Mouse (Mus musculus) lung, postnatal 0 days (tissue): ENCODE data around the gene Crebzf. TPM values are rescaled to one million over a fixed set of nuclear protein-coding genes. Genes with fewer than 3 reads are reported as not detected.

Experiments used
- ATAC-seq: fragments of 200-750 bp; cut with Nextera tagmentation; 2 replicates; pipeline ENCODE4 v1.8.0; 2017; ENCODE audit warnings: moderate library complexity
- DNase-seq: peaks from one replicate; pipeline ENCODE4 v3.0.0-alpha.2; 2016; ENCODE audit warnings: low spot score
- H3K27ac ChIP-seq: fragments of 300-500 bp; sonication (generic); 2 replicates; pipeline ENCODE4 v1.5.1; 2014; ENCODE audit warnings: antibody characterized with exemption, mild to moderate bottlenecking, low read length, mixed read lengths
- H3K27me3 ChIP-seq: fragments of 300-500 bp; sonication (generic); replicated peaks from 2 replicates; pipeline ENCODE4 v1.6.1; 2014; ENCODE audit warnings: low read length, mixed read lengths; ENCODE audit not compliant: insufficient read depth
- H3K36me3 ChIP-seq: fragments of 300-500 bp; sonication (generic); 2 replicates; pipeline ENCODE4 v1.6.1; 2014; ENCODE audit warnings: low read length, mixed read lengths; ENCODE audit not compliant: insufficient read depth
- H3K4me1 ChIP-seq: fragments of 300-500 bp; sonication (generic); 2 replicates; pipeline ENCODE4 v1.6.1; 2014; ENCODE audit warnings: antibody characterized with exemption, low read depth, low read length, mixed read lengths; ENCODE audit not compliant: insufficient read depth
- H3K4me2 ChIP-seq: fragments of 300-500 bp; sonication (generic); replicated peaks from 2 replicates; pipeline ENCODE4 v1.6.1; 2014; ENCODE audit warnings: low read depth, mild to moderate bottlenecking, low read length, moderate library complexity, mixed read lengths
- H3K4me3 ChIP-seq: fragments of 300-500 bp; sonication (generic); 2 replicates; pipeline ENCODE4 v1.5.1; 2014; ENCODE audit warnings: low read depth, low read length
- H3K9ac ChIP-seq: fragments of 300-500 bp; sonication (generic); replicated peaks from 2 replicates; pipeline ENCODE4 v1.6.1; 2014; ENCODE audit warnings: low read depth, mild to moderate bottlenecking
- H3K9me3 ChIP-seq: fragments of 300-500 bp; sonication (generic); 2 replicates; pipeline ENCODE4 v1.6.1; 2016; ENCODE audit warnings: low read length, mixed read lengths
- CTCF ChIP-seq: IDR thresholded peaks from 2 replicates; pipeline ENCODE4 v1.5.1; 2016; ENCODE audit warnings: antibody characterized with exemption, mild to moderate bottlenecking
- EP300 ChIP-seq: IDR thresholded peaks from 2 replicates; pipeline ENCODE4 v1.6.1; 2016; ENCODE audit warnings: antibody characterized with exemption, mild to moderate bottlenecking, control low read depth
- WGBS: fragments of 180-500 bp; shearing (Covaris S2); extraction: QIAGEN DNeasy Blood & Tissue Kit; methylation state at CpG from one replicate; pipeline ENCODE4 v1.1.7; 2014; 5-methylcytosine and 5-hydroxymethylcytosine counted together
- polyA plus RNA-seq: library from polyadenylated mRNA; unstranded; fragments of >200 nt; fragmentation: Nextera tagmentation; extraction: Ambion mirVana; gene quantifications from 2 replicates; pipeline ENCODE4 v1.2.1, GENCODE M21; 2015

The Crebzf gene
- polyA plus RNA-seq: 23.7 and 28.7 TPM in 2 replicates

DNA sequence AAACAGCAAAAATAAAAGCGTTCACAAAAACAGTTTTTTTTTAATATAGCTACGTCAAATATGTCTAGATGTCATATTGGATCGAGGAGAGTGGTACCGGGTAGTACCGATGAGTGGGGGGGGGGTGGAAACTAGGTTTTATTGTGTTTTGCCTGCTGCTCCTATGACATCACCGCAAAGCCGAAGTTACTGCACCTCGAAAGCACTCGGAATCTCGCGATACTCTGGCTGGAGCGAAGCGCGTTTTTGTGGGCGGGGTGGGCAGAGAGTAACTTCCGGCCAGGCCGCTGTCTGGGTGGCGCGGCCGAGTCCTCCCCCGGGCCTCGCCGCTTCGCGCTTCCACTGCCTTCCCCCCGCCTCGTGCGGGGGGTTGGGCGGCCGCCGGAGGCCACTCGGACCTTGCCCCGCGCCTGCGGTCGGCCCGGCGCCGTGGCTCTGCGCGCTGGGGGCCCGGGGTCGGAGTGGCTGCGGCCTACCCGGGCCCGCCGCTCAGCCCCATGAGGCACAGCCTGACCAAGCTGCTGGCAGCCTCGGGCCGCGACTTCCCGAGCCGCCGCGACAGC is at the start of gene Crebzf:
TSS of gene Crebzf (plus strand) at position 212 of the 563 bp plus-strand sequence.
- no peaks in the 10 kb centered on the region; the same call in 1 of the 2 replicates for H3K4me1 ChIP-seq
- DNase-seq (peak; percentile 99), ATAC-seq (peak; percentile 96)
- WGBS: 0% methylated on average over 43 of the region's 54 CpGs
- peak within 1 kb of the TSS; percentile 96 for H3K9ac ChIP-seq
- no peaks in the 10 kb centered on the region for H3K9me3 ChIP-seq
- H3K36me3 ChIP-seq: no peaks in the 10 kb centered on the region
- peak within 1 kb of the TSS; percentile 86 for H3K4me2 ChIP-seq
- H3K27me3 ChIP-seq: no peaks in the 10 kb centered on the region
- peak within 1 kb of the TSS; percentile 99 for H3K27ac ChIP-seq
- peak within 1 kb of the TSS; percentile 99 for H3K4me3 ChIP-seq
- TF ChIP-seq CTCF: no peak
- peak; percentile 87 for TF ChIP-seq EP300

DNA sequence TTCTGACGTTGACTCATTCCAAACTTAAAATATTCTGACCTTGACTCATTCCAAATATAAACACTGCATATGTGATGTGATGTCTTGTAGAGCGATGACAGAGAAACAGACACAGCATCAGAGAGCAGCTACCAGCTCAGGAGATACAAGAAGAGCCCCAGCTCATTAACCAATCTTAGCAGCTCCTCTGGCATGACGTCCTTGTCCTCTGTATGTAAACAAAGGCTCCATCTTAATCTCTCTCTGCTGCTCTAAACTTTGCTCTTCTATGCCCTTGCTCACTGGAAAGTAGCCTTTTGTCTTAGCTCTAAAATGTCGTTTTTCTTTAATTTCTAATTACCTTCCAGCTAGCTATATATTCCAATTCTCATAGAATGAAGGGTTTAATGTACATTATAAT is 47.5 kb upstream of the Crebzf start:
- ATAC-seq (peak; percentile 37), DNase-seq (peak; percentile 18)
- Histone ChIP-seq H3K9ac (no peak overlapping the region), H3K4me3 (no peak overlapping the region), H3K27me3 (no peaks in the 10 kb centered on the region), H3K4me1 (no peaks in the 10 kb centered on the region), H3K9me3 (no peaks in the 10 kb centered on the region), H3K27ac (no peak overlapping the region), H3K36me3 (no peaks in the 10 kb centered on the region), H3K4me2 (no peak overlapping the region)
- TF ChIP-seq EP300: no peak
- no peak for TF ChIP-seq CTCF
- WGBS: 33% methylated on average over 4 of the region's 4 CpGs

- no peaks in the 10 kb centered on the region for H3K4me1 ChIP-seq
- no peaks in the 10 kb centered on the region for H3K27me3 ChIP-seq
- no peak overlapping the region for H3K27ac ChIP-seq
- no peak overlapping the region for H3K9ac ChIP-seq
- ATAC-seq: no peak
- H3K9me3 ChIP-seq: no peaks in the 10 kb centered on the region
- H3K36me3 ChIP-seq: no peaks in the 10 kb centered on the region
- WGBS: 40% methylated on average over 5 of the region's 5 CpGs
- H3K4me2 ChIP-seq: no peak overlapping the region
- H3K4me3 ChIP-seq: no peak overlapping the region
- DNase-seq: no peak
- TF ChIP-seq EP300: no peak
- TF ChIP-seq CTCF: no peak
Measured at GRCm38 (mm10) chr7:90395928-90396327, 46.6 kb upstream of the Crebzf start.

GRCm38 (mm10) chr7:90409934-90410333 is 32.6 kb upstream of the Crebzf start:
- DNase-seq (peak; percentile 86), ATAC-seq (peak; percentile 43)
- H3K4me2 ChIP-seq: no peak overlapping the region
- H3K27ac ChIP-seq: no peak overlapping the region
- no peak for TF ChIP-seq EP300
- TF ChIP-seq CTCF: peak; percentile 90
- H3K9ac ChIP-seq: no peak overlapping the region
- H3K27me3 ChIP-seq: no peaks in the 10 kb centered on the region
- no peaks in the 10 kb centered on the region for H3K9me3 ChIP-seq
- 31% methylated on average over 3 of the region's 3 CpGs for WGBS
- H3K4me3 ChIP-seq: no peak overlapping the region
- no peaks in the 10 kb centered on the region for H3K4me1 ChIP-seq
- H3K36me3 ChIP-seq: no peaks in the 10 kb centered on the region

DNA sequence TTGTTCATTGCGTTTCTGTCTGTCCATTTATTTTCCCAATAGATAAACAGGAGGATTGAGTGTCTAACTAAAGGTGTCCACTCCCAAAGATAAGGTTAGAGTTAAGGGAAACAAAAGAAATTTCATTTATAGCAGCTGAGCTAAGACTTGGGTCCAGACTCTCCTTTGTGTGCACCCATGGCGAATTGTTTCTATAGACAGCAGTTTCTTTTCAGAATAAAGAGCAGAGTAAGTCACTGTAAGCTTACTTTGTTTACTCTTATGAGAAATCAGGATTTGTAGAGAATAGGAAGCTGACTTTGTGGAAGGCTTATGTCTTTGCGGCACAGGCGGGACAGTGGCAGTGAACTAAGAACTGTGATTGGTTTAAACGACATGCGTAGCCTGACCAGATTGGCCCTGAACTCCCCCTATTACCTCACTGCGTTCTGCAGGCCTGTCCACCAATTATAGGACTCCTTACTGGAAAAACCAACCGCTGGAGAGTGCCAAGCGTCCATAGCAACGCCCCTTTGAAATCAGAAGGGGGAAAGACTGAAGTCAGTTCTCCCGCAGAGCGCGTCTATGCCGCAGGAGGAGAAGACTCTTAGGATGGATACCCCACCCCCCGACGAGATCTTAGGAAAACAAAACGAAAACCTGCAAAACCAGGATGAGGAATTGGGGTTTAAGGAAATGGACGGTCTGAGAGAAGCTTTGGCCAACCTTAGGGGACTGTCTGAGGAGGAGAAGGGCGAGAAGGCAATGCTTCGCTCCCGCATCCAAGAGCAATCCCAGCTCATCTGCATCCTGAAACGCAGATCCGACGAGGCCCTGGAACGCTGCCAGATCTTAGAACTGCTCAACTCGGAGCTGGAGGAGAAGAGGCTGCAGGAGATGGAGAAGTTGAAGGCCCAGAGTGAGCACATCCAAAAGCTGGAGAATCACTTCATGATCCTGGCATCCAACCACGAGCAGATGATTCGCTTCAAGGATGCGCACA is 16.2 kb upstream of the Crebzf start, which contains the start of gene Ccdc89:
TSS of gene Ccdc89 (plus strand) at position 558 of the 982 bp plus-strand sequence.
- no peaks in the 10 kb centered on the region for H3K36me3 ChIP-seq
- H3K27me3 ChIP-seq: no peaks in the 10 kb centered on the region
- H3K27ac ChIP-seq: no peak within 1 kb of the TSS
- H3K4me2 ChIP-seq: peak within 1 kb of the TSS; percentile 66
- H3K9ac ChIP-seq: no peak within 1 kb of the TSS; the same call in 1 of the 2 replicates
- peak; percentile 100 for ATAC-seq
- WGBS: 22% methylated on average over 29 of the region's 29 CpGs
- no peaks in the 10 kb centered on the region for H3K9me3 ChIP-seq
- peak within 1 kb of the TSS; percentile 39 for H3K4me3 ChIP-seq
- DNase-seq: peak; percentile 98
- TF ChIP-seq EP300: no peak
- peaks cover 4% of the 10 kb centered on the region; the same call in 1 of the 2 replicates for H3K4me1 ChIP-seq

- H3K27ac ChIP-seq: no peak overlapping the region
- H3K4me1 ChIP-seq: peaks cover 4% of the 10 kb centered on the region; the same call in 1 of the 2 replicates
- H3K4me2 ChIP-seq: peak overlapping the region; percentile 66
- no peaks in the 10 kb centered on the region for H3K36me3 ChIP-seq
- no peak for ATAC-seq
- no peaks in the 10 kb centered on the region for H3K9me3 ChIP-seq
- H3K27me3 ChIP-seq: no peaks in the 10 kb centered on the region
- 63% methylated on average over 9 of the region's 9 CpGs for WGBS
- TF ChIP-seq CTCF (no peak), EP300 (no peak)
- peak overlapping the region; percentile 39; the same call in 1 of the 2 replicates for H3K4me3 ChIP-seq
- peak; percentile 5 for DNase-seq
- no peak overlapping the region for H3K9ac ChIP-seq
Measured at GRCm38 (mm10) chr7:90427006-90427405, 15.5 kb upstream of the Crebzf start.
